Mouse (Mus musculus): ENCODE measurements around the gene Prpf8. TPM values are rescaled to one million over a fixed set of nuclear protein-coding genes. Genes with fewer than 3 reads are reported as not detected.

Gene Prpf8
- polyA plus RNA-seq, 1 experiment from 2014 or later, result 74.2 TPM

DNA sequence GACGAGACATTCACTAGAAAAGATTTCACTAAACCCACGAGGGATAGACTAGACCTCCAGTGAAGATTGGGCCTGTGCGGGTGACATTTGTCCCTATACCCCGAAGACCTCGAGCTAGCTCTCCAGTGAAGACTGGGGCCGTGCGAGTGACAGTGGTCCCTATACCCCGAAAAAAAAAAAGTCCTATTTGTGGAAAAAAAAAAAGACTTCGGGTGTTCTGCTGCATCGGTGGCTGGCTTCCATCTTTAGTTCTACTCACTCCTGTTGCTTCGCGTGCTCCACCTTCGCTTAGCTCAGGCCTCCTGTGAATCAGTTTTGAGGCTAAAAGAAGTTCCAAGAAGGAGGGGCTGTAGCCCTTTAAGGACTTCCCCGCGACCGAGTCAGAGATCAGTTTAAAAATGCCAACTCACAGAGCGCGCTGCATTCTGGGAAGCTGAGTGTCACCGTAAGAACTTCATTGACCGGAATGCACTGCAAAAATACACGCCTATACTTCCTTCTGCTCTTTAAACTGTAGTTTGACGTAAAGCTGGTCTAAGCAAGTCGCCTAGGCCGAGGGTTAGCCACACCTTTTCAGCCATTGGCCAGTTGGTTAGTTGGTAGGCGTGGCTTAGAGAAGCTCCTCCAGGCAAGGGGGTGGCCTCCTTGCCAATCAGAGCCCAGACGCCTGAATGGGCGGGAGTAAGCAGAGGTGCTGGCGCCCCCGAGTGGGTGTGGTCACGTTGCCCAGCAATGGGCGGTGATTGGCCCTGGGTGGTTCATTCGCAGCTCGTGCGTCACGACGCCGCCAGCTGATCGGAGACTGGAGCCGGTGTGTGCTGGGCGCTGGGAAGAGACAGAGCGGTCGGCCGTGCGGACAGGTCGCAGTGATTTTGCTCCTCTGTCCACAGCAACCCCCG is 25.5 kb upstream of the Prpf8 start, which contains the start of gene Tlcd2:
Gene Tlcd2 (plus strand): TSS at position 872 of the 899 bp plus-strand sequence.
- peaks cover 31% of the 10 kb centered on the region for H3K4me1 ChIP-seq
- no peaks in the 10 kb centered on the region for H3K27me3 ChIP-seq
- H3K27ac ChIP-seq, result peak within 1 kb of the TSS; percentile 81
- peaks cover 14% of the 10 kb centered on the region for H3K36me3 ChIP-seq
- peak within 1 kb of the TSS; percentile 78 for H3K4me3 ChIP-seq
- ATAC-seq (ENCODE audit: low FRiP score), result peak; percentile 95
- peak within 1 kb of the TSS; percentile 98 for H3K4me2 ChIP-seq (replicated peaks)
- H3K9ac ChIP-seq, result peak within 1 kb of the TSS; percentile 77
- no peaks in the 10 kb centered on the region for H3K9me3 ChIP-seq (replicated peaks)
- WGBS, result under 1% methylated on average over 46 of the region's 46 CpGs

DNA sequence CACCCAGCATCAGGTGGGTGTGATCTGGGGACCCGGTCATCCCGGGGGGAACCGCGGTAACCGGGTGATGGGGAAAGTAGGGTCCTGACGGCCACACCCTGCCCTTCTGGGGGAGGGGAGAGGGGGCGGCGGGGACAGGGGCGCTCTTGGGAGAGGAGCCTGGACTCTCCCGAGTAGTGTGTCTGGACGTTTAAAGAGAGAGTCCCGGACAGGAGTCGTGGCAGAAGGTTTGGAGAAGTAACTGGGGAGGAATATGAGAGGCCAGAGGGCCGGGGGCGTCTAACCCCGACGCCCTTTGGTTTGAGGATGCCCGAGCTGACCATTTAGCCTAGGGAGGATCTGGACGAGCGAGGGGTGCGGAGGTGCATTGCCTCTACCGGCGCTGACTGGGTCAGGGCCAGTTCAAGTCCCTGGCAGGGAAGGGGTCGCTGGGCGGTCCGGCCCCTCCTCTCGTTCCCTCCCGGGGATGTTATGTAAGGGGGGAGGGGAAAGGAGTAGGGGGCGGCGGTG is 24.8 kb upstream of the Prpf8 start:
- Histone ChIP-seq H3K4me3 (peak overlapping the region; percentile 78), H3K27ac (peak overlapping the region; percentile 52; the same call in 1 of the 2 replicates), H3K9ac (peak overlapping the region; percentile 77), H3K4me2 (replicated peaks) (peak overlapping the region; percentile 98), H3K4me1 (peaks cover 31% of the 10 kb centered on the region), H3K27me3 (no peaks in the 10 kb centered on the region), H3K9me3 (replicated peaks) (no peaks in the 10 kb centered on the region), H3K36me3 (peaks cover 16% of the 10 kb centered on the region)
- ATAC-seq (ENCODE audit: low FRiP score), result peak; percentile 62
- 0% methylated on average over 30 of the region's 30 CpGs for WGBS

DNA sequence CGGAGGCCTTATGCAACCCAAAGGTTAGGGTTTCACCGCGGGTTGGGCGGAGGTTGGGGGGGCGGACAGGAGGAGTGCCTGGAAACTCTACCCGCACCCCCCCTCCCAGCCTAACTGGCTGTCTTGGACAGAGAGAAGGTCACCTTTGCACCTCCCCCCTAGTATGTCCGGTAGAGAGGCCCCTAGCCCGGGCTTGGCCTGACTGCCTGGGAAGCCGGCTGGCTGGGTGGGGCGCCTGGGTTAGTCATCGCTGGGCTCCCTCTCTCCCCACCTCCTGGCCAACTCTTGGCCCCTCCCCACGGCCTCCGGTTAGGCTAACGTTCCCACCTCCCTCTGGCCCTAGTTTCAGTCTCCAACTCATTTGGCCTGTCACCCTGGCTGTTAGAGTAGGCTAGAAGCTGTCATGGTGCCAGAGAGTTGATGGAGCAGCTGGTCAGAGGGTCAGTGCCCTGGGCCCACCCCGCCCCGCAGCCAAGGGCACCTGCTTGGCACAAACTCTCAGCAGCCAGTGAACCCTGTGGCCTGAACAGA is 24.3 kb upstream of the Prpf8 start:
- Histone ChIP-seq H3K27me3 (no peaks in the 10 kb centered on the region), H3K4me3 (peak overlapping the region; percentile 78), H3K27ac (peak overlapping the region; percentile 57; the same call in 1 of the 2 replicates), H3K4me2 (replicated peaks) (peak overlapping the region; percentile 98), H3K36me3 (peaks cover 17% of the 10 kb centered on the region), H3K9ac (peak overlapping the region; percentile 77), H3K4me1 (peaks cover 32% of the 10 kb centered on the region), H3K9me3 (replicated peaks) (no peaks in the 10 kb centered on the region)
- WGBS, result 3% methylated on average over 15 of the region's 16 CpGs
- ATAC-seq (ENCODE audit: low FRiP score), result no peak

DNA sequence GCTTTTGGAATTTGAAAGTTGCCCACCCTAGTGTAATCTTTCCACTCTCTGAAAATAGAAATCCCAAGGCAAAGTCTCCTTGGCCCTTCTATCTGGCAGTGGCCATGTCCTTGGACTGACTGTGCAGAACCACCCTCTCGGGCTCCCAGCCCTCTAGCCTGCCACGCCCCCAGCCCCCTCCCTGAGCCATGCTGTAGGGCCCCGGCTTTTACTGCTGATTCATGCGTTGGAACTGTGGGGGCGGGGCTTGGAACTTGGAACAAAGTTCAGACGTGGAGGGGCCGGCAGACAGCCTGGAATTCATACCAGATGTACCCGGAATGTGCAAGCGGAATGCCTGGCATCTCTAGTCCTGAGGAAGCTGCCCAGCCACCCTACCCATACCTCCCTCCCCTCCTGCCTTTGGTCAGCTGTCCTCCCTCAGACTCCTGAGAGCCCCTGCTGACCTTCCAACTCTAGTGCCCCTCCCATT is 23.7 kb upstream of the Prpf8 start:
- ATAC-seq (ENCODE audit: low FRiP score), result no peak
- H3K27me3 ChIP-seq, result no peaks in the 10 kb centered on the region
- peaks cover 37% of the 10 kb centered on the region for H3K4me1 ChIP-seq
- H3K27ac ChIP-seq, result peak overlapping the region; percentile 57; the same call in 1 of the 2 replicates
- peak overlapping the region; percentile 77 for H3K9ac ChIP-seq
- H3K4me3 ChIP-seq, result peak overlapping the region; percentile 78
- 5% methylated on average over 9 of the region's 9 CpGs for WGBS
- peaks cover 17% of the 10 kb centered on the region for H3K36me3 ChIP-seq
- no peaks in the 10 kb centered on the region for H3K9me3 ChIP-seq (replicated peaks)
- peak overlapping the region; percentile 98 for H3K4me2 ChIP-seq (replicated peaks)

DNA sequence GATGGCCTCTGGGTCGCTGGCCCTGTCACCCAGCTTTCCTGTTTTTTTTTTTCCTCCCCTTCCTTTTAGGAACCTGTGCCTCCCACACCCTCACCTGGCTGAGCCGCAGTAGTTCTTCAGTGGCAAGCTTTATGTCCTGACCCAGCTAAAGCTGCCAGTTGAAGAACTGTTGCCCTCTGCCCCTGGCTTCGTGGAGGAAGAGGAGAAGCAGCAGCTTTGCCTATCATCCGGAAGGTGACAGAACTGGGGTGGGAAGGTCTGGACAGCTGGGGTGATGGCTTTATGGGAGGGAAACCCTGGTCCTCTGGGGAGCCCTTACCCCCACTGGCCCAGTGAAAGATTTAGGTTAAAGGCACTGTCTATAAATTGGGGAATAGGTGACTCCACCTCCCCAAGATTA is 23.0 kb upstream of the Prpf8 start:
- Histone ChIP-seq H3K27me3 (0 out of 2 replicates have a peak, but pooled peaks cover 2% of the 10 kb centered on the region), H3K9ac (no peak overlapping the region), H3K4me3 (no peak overlapping the region), H3K9me3 (replicated peaks) (no peaks in the 10 kb centered on the region), H3K4me1 (peaks cover 40% of the 10 kb centered on the region), H3K27ac (no peak overlapping the region), H3K4me2 (replicated peaks) (peak overlapping the region; percentile 98; the same call in 1 of the 2 replicates), H3K36me3 (peaks cover 17% of the 10 kb centered on the region)
- 75% methylated on average over 4 of the region's 4 CpGs for WGBS
- ATAC-seq (ENCODE audit: low FRiP score), result no peak

DNA sequence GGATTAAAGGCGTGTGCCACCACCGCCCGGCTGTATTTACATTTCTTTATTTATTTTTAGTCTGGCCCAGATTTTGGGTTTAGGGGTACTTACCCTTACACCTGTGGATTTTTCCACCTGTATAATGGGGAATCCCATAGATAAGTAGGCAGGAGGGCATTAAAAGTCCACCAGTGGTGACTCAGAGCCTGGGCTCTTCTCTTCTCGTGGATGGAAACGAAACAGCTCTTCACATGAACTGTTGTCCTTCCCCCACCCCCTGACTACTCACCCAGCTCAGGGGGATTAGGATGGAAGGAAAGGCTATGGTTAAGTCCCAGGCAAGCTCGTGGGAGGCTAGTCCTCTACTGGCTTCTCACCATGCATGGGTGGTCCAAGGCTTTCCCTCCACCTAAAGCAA is 22.2 kb upstream of the Prpf8 start:
- Histone ChIP-seq H3K27me3 (0 out of 2 replicates have a peak, but pooled peaks cover 2% of the 10 kb centered on the region), H3K4me1 (peaks cover 39% of the 10 kb centered on the region), H3K4me2 (replicated peaks) (no peak overlapping the region), H3K9me3 (replicated peaks) (no peaks in the 10 kb centered on the region), H3K9ac (no peak overlapping the region), H3K4me3 (no peak overlapping the region), H3K27ac (no peak overlapping the region), H3K36me3 (peaks cover 17% of the 10 kb centered on the region)
- WGBS, result 92% methylated on average over 6 of the region's 6 CpGs
- ATAC-seq (ENCODE audit: low FRiP score), result no peak

DNA sequence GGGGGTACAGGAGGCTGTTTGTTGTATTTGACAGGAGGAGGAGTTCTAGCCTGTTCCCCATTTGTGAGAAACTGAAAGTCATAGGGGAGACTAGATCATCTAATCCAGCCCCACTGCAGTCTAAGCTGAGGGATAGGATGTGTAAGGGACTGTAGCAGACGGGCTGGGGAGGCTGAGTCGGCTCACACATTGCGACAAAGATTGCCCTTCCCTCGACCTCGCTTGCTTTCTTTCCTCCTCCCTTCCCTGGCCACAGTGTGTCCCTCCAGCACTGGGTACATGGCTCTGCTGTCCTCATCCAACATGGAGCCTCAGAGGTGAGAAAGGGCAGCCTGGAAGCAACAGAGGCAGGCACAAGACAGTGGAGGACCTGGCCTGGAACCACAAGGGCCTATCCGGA is 21.6 kb upstream of the Prpf8 start:
- Histone ChIP-seq H3K36me3 (peaks cover 17% of the 10 kb centered on the region), H3K9me3 (replicated peaks) (no peaks in the 10 kb centered on the region), H3K9ac (no peak overlapping the region), H3K4me1 (peaks cover 33% of the 10 kb centered on the region), H3K27me3 (0 out of 2 replicates have a peak, but pooled peaks cover 5% of the 10 kb centered on the region), H3K4me2 (replicated peaks) (no peak overlapping the region), H3K4me3 (no peak overlapping the region), H3K27ac (no peak overlapping the region)
- WGBS, result 86% methylated on average over 6 of the region's 6 CpGs
- ATAC-seq (ENCODE audit: low FRiP score), result no peak

DNA sequence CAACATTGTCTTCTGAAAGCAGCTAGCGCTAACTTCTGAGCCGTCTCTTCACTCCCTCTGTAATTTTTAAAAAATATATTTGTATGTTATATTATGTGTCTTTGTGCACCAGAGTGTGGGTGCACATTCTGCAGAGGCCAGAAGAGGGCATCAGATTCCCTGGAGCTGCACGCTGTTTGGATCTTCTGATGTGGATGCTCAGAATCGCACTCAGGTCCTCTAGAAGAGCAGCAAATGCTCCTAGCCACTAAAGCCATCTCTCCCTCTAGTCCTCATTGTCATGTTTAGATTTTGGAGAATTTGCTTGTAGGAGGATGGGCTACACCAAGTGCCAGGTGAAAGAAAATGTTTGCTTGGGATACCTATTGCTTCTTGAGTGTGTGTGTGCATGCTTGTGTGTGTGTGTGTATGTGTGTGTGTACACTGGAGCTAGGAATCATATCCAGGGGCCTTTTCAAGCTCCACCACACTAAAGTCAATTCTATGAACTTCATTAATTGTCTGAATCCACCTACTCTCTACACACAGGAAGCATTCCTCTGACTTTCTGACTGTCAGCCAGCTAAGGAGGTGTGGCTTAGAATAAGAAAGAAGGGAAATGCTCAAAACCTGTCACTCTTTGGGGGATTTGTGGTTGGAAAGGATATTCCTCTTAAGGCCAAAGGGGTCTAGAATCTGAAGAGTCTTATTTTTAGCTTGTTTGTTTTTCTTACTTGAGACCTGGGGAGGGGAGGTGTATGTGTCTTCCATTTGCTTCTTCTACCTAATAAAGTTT is 19.7 kb upstream of the Prpf8 start:
- Histone ChIP-seq H3K27me3 (0 out of 2 replicates have a peak, but pooled peaks cover 5% of the 10 kb centered on the region), H3K9ac (no peak overlapping the region), H3K4me2 (replicated peaks) (0 out of 2 replicates have a peak overlapping the region, but pooled peaks have one; percentile 60), H3K27ac (no peak overlapping the region), H3K4me1 (peaks cover 27% of the 10 kb centered on the region), H3K36me3 (peaks cover 17% of the 10 kb centered on the region), H3K4me3 (no peak overlapping the region), H3K9me3 (replicated peaks) (no peaks in the 10 kb centered on the region)
- WGBS, result 97% methylated on average over 4 of the region's 4 CpGs
- no peak for ATAC-seq (ENCODE audit: low FRiP score)

DNA sequence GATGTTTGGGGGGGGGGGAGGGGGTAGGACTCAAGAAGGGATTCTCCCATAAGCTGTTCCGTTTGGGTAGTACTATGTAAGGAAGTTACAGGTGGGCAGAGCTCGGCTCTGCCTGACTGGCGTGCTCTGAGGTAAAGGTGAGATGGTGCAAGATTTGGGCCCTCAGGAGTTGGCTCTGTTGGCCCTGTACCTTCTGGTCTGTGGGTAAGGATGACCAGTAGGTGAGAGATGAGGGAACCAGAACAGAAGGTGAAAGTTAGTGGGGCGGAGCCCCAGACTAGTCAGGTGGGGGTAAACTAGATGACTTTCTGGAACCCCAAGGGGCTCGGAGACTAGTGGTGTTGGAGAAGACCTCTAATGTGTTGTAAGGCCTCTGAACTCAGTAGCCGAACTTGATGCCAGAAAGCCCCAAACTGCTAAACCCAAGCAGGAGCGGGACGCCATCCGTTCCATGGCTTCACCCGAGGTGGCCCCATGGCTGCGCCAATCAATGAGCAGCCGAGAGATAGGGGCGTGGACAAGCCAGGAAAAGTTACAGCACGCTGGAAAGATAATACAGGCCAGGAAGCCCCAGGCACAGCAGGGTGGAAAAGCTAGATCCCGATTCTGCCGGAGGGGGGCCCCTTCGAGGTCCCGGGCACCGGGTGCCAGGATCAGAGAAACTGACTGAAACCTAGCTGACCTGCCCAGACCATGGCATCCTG is 19.0 kb upstream of the Prpf8 start:
- Histone ChIP-seq H3K27ac (no peak overlapping the region), H3K4me2 (replicated peaks) (peak overlapping the region; percentile 60), H3K9ac (peak overlapping the region; percentile 53), H3K4me1 (peaks cover 19% of the 10 kb centered on the region), H3K36me3 (peaks cover 17% of the 10 kb centered on the region), H3K27me3 (0 out of 2 replicates have a peak, but pooled peaks cover 5% of the 10 kb centered on the region), H3K9me3 (replicated peaks) (no peaks in the 10 kb centered on the region), H3K4me3 (peak overlapping the region; percentile 31)
- no peak for ATAC-seq (ENCODE audit: low FRiP score)
- 20% methylated on average over 19 of the region's 19 CpGs for WGBS

DNA sequence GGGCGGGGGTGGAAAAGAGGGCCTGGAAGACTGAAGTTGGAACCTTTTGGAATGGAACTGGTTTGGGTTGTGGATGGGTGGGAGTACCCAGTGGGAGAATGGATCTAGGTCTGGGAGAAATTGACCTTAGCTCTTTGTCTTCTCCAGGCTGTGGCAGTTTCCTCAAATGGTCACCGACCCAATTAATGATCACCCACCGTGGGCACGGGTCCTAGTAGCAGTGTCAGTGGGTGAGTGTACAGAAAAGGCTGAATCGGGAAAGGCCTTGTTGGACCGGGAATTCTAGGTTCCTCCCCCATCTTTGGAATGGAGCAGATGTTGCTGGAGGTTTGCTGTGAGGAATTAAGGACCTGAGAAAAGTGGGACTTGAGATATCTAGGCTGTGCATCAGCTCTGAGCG is 18.2 kb upstream of the Prpf8 start:
- peak overlapping the region; percentile 53; the same call in 1 of the 2 replicates for H3K9ac ChIP-seq
- H3K4me1 ChIP-seq, result peaks cover 12% of the 10 kb centered on the region; the same call in 1 of the 2 replicates
- WGBS, result 62% methylated on average over 7 of the region's 7 CpGs
- no peaks in the 10 kb centered on the region for H3K9me3 ChIP-seq (replicated peaks)
- peaks cover 17% of the 10 kb centered on the region for H3K36me3 ChIP-seq
- no peak overlapping the region for H3K27ac ChIP-seq
- ATAC-seq (ENCODE audit: low FRiP score), result no peak
- H3K4me2 ChIP-seq (replicated peaks), result peak overlapping the region; percentile 60
- 0 out of 2 replicates have a peak, but pooled peaks cover 5% of the 10 kb centered on the region for H3K27me3 ChIP-seq
- H3K4me3 ChIP-seq, result peak overlapping the region; percentile 31

DNA sequence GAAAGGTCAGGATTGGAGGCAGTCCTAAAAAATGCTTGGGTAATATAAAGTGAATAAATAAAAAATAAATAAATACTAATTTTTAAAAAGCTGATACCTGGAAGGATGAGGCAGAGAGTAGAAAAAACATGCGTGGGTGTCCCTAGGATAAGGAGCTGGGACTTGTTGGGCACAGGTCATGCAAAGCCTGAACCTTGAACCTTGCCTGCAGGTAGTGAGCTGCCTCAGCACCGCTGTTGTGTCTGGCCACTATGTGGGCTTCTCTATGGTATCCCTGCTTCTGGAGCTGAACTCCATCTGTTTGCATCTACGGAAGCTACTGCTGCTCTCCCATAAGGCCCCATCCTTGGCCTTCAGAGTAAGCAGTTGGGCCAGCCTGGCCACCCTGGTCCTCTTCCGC is 17.4 kb upstream of the Prpf8 start:
- H3K27ac ChIP-seq, result no peak overlapping the region
- H3K9me3 ChIP-seq (replicated peaks), result no peaks in the 10 kb centered on the region
- no peak overlapping the region for H3K9ac ChIP-seq
- H3K27me3 ChIP-seq, result 0 out of 2 replicates have a peak, but pooled peaks cover 5% of the 10 kb centered on the region
- ATAC-seq (ENCODE audit: low FRiP score), result no peak
- H3K4me3 ChIP-seq, result no peak overlapping the region
- H3K4me1 ChIP-seq, result peaks cover 8% of the 10 kb centered on the region; the same call in 1 of the 2 replicates
- WGBS, result 88% methylated on average over 4 of the region's 4 CpGs
- peaks cover 17% of the 10 kb centered on the region for H3K36me3 ChIP-seq
- H3K4me2 ChIP-seq (replicated peaks), result no peak overlapping the region

Data from hindbrain, embryonic 12.5 days (tissue).